In genomic region chr16:31684771-31685170, GRCm38 (mm10) we compare ENCODE assay signal across 21 mouse cellular contexts. TPM values are rescaled to one million over a fixed set of nuclear protein-coding genes. Genes with fewer than 3 reads are reported as not detected.
A peak's percentile ranks its signal among the peaks of the same experiment; 100 is the strongest.
DNase-seq lines count a peak whose midpoint lies in the region; ATAC-seq and TF ChIP-seq lines count a peak whose summit lies in the region.
"Had no signal": no experiment of that assay in that cellular context is flagged by ENCODE, and none has a peak within 500 bp of the region (broad histone marks: within the 10 kb centered on the region; RNA-seq: fewer than 3 reads in every experiment).

No protein-coding gene starts in this region.

- H3K27ac ChIP-seq in lung, postnatal 0 days (ENCODE audit: low read length) = no peak overlapping the region
- H3K27ac ChIP-seq: embryonic facial prominence, embryonic 13.5 days; embryonic facial prominence, embryonic 15.5 days; forebrain, embryonic 10.5 days; forebrain, embryonic 12.5 days had no signal

- no peak for TF ChIP-seq EP300 in lung, postnatal 0 days (IDR thresholded peaks at IDR 0.05)

- no peak for DNase-seq in frontal cortex, postnatal 10 days (ENCODE audit: low spot score in 2 of 2)
- DNase-seq in lung, postnatal 0 days (ENCODE audit: low spot score) = peak; percentile 38
- no peak for DNase-seq in lung, postnatal 36 days
- DNase-seq in NIH3T3 (ENCODE audit: low read depth) = peak; percentile 63
- DNase-seq in adrenal gland, postnatal 4 days (ENCODE audit: low spot score in 2 of 2) = no peak
- DNase-seq in right cerebral cortex, postnatal 4 days = no peak
- DNase-seq: adrenal gland, adult 8-10 months; cerebellum, adult 11 months; cerebellum, adult 8-10 months; cerebellum, adult 9-11 months; cerebellum, postnatal 14 days; cerebellum, postnatal 36 days; embryo, embryonic 11 days had no signal

- H3K36me3 ChIP-seq in lung, postnatal 0 days (ENCODE audit: insufficient read depth, low read length) = no peaks in the 10 kb centered on the region

- H3K9ac ChIP-seq in lung, postnatal 0 days (replicated peaks; ENCODE audit: low read depth) = no peak overlapping the region
- H3K9ac ChIP-seq: embryonic facial prominence, embryonic 13.5 days; embryonic facial prominence, embryonic 15.5 days; forebrain, embryonic 12.5 days had no signal

- H3K4me1 ChIP-seq in lung, postnatal 0 days (ENCODE audit: insufficient read depth, low read depth, low read length) = no peaks in the 10 kb centered on the region
- H3K4me1 ChIP-seq: embryonic facial prominence, embryonic 13.5 days; forebrain, embryonic 10.5 days; forebrain, embryonic 12.5 days had no signal

- no peak for TF ChIP-seq CTCF in lung, postnatal 0 days (IDR thresholded peaks at IDR 0.05)

- H3K4me3 ChIP-seq in lung, postnatal 0 days (ENCODE audit: low read depth, low read length) = no peak overlapping the region
- H3K4me3 ChIP-seq: embryonic facial prominence, embryonic 13.5 days; embryonic facial prominence, embryonic 15.5 days; erythroblast, embryonic 14.5 days; forebrain, embryonic 10.5 days; forebrain, embryonic 12.5 days had no signal

- WGBS in lung, postnatal 0 days = 78% methylated on average over 4 of the region's 4 CpGs

- peak; percentile 57 for ATAC-seq in frontal cortex, adult (ENCODE audit: low TSS enrichment)
- ATAC-seq in lung, postnatal 0 days = no peak
- ATAC-seq: forebrain, embryonic 14.5 days; forebrain, embryonic 16.5 days had no signal

- H3K9me3 ChIP-seq in lung, postnatal 0 days (ENCODE audit: low read length) = no peaks in the 10 kb centered on the region
- H3K9me3 ChIP-seq: embryonic facial prominence, embryonic 13.5 days; embryonic facial prominence, embryonic 15.5 days; forebrain, embryonic 10.5 days; forebrain, embryonic 12.5 days had no signal

- H3K4me2 ChIP-seq in lung, postnatal 0 days (replicated peaks; ENCODE audit: low read depth, low read length) = no peak overlapping the region
- H3K4me2 ChIP-seq: embryonic facial prominence, embryonic 13.5 days; embryonic facial prominence, embryonic 15.5 days; forebrain, embryonic 12.5 days had no signal

- H3K27me3 ChIP-seq in lung, postnatal 0 days (replicated peaks; ENCODE audit: insufficient read depth, low read length) = no peaks in the 10 kb centered on the region
- H3K27me3 ChIP-seq: embryonic facial prominence, embryonic 13.5 days; embryonic facial prominence, embryonic 15.5 days; forebrain, embryonic 12.5 days had no signal

RNA-seq across cellular contexts. Expression of gene Dlg1, which starts 21.5 kb away (rescaled TPM):
- 12.7 and 19.3 TPM in 2 replicates for polyA plus RNA-seq in lung, postnatal 0 days (2015; fragmentation: Nextera tagmentation; extraction: Ambion mirVana)
- 10 to 100 TPM; 65.4 to 78.0 TPM for total RNA-seq in adrenal gland, postnatal 4 days (2021)

Comparison
In these comparisons a context has a peak if more than half of its experiments do, and no peak if none do; other contexts are left out.
1. DNase-seq: peak in lung, postnatal 0 days (single experiment) and NIH3T3 (single experiment); none in frontal cortex, postnatal 10 days (0 of 2), lung, postnatal 36 days (single experiment), adrenal gland, postnatal 4 days (0 of 2) and right cerebral cortex, postnatal 4 days (single experiment).